Mouse (Mus musculus) myocyte (in vitro differentiated cells): ENCODE measurements around the gene Ddr2. TPM values are rescaled to one million over a fixed set of nuclear protein-coding genes. Genes with fewer than 3 reads are reported as not detected.

Source experiments
- H3K27me3 ChIP-seq: one replicate; pipeline ENCODE4 v1.6.1; 2011; ENCODE audit not compliant: control insufficient read depth, insufficient read depth, insufficient read length
- H3K36me3 ChIP-seq: one replicate; pipeline ENCODE4 v1.6.1; 2011; ENCODE audit not compliant: control insufficient read depth, insufficient read depth
- H3K4me2 ChIP-seq: one replicate; pipeline ENCODE4 v1.6.1; 2011; ENCODE audit warnings: low read depth, control low read depth
- H3K4me3 ChIP-seq: one replicate; pipeline ENCODE4 v1.5.1; 2011; ENCODE audit warnings: mild to moderate bottlenecking, control low read depth, moderate library complexity
- H3K79me2 ChIP-seq: one replicate; pipeline ENCODE4 v1.6.1; 2011; ENCODE audit not compliant: control insufficient read depth, insufficient read depth
- H3ac ChIP-seq: one replicate; pipeline ENCODE4 v1.6.1; 2011; ENCODE audit not compliant: control insufficient read depth, insufficient read length
- CEBPB ChIP-seq: IDR thresholded peaks from 2 replicates; pipeline ENCODE4 v1.6.1; 2011; ENCODE audit warnings: mild to moderate bottlenecking, moderate library complexity; ENCODE audit not compliant: poor library complexity, insufficient read depth, severe bottlenecking
- E2F4 ChIP-seq: IDR thresholded peaks from one replicate; pipeline ENCODE4 v1.6.1; 2011; ENCODE audit warnings: mild to moderate bottlenecking, control low read depth, moderate library complexity; ENCODE audit not compliant: insufficient read depth
- MAX ChIP-seq: IDR thresholded peaks from one replicate; pipeline ENCODE4 v1.6.1; 2011; ENCODE audit warnings: low read depth, mild to moderate bottlenecking, control low read depth
- MYOD1 ChIP-seq, 3 experiments: IDR thresholded peaks; one replicate each; pipeline ENCODE4 v1.6.1; 2011; ENCODE audit warnings: control low read depth in 2 of 3, low read depth in 2 of 3, mild to moderate bottlenecking in 2 of 3, moderate library complexity in 1 of 3; ENCODE audit not compliant: insufficient read length in 2 of 3, control insufficient read depth in 1 of 3
- MYOG ChIP-seq, 3 experiments: IDR thresholded peaks; one replicate each; pipeline ENCODE4 v1.6.1; 2011; ENCODE audit warnings: control low read depth in 2 of 3, low read depth in 2 of 3, mild to moderate bottlenecking in 2 of 3; ENCODE audit not compliant: insufficient read length in 2 of 3, control insufficient read depth in 1 of 3, insufficient read depth in 1 of 3
- POLR2A ChIP-seq: IDR thresholded peaks from one replicate; pipeline ENCODE4 v1.6.1; 2011; ENCODE audit warnings: low read depth, mild to moderate bottlenecking, control low read depth, moderate library complexity; ENCODE audit not compliant: insufficient read length
- POLR2AphosphoS2 ChIP-seq: IDR thresholded peaks from one replicate; pipeline ENCODE4 v1.6.1; 2011; ENCODE audit warnings: low read depth, control low read depth; ENCODE audit not compliant: insufficient read length
- REST ChIP-seq: IDR thresholded peaks from one replicate; pipeline ENCODE4 v1.6.1; 2011; ENCODE audit warnings: mild to moderate bottlenecking, control low read depth, moderate library complexity; ENCODE audit not compliant: insufficient read depth, insufficient read length
- SRF ChIP-seq: IDR thresholded peaks from one replicate; pipeline ENCODE4 v1.6.1; 2011; ENCODE audit warnings: low read depth; ENCODE audit not compliant: control insufficient read depth, insufficient read length
- TCF12 ChIP-seq: IDR thresholded peaks from one replicate; pipeline ENCODE4 v1.6.1; 2011; ENCODE audit warnings: mild to moderate bottlenecking, control low read depth; ENCODE audit not compliant: poor library complexity, insufficient read depth, severe bottlenecking
- TCF3 ChIP-seq: IDR thresholded peaks from one replicate; pipeline ENCODE4 v1.6.1; 2011; ENCODE audit warnings: low read depth, control low read depth; ENCODE audit not compliant: insufficient read length
- USF1 ChIP-seq: IDR thresholded peaks from one replicate; pipeline ENCODE4 v1.6.1; 2011; ENCODE audit warnings: low read depth, mild to moderate bottlenecking, control low read depth, moderate library complexity
- polyA plus RNA-seq: library from polyadenylated mRNA; unstranded; fragments of >200 nt; fragmentation: generic; extraction: Trizol; gene quantifications from one replicate; pipeline ENCODE4 v1.2.1, GENCODE M21; 2012; ENCODE audit warnings: missing spikeins

The Ddr2 gene
- polyA plus RNA-seq, 1 experiment: 33.8 TPM

DNA sequence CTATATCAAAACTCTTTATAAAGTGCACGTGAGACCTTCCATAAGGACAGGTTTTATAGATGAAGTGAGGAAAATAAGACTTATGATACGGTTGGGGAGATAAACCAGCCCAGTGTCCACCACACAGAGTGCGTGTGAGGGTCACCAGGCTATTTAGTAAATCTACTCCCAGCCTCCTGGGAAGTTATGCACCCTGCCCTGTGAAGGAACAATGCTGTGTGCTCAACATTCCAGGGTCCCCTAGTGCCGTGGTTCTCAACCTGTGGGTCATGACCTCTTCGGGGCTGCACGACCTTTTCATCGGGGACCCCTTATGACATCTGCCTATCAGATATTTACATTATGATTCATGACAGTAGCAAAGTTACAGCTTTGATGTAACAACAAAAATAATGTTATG is 162.3 kb downstream of the Ddr2 start:
- peaks cover 19% of the 10 kb centered on the region for H3K36me3 ChIP-seq
- no peak for TF ChIP-seq POLR2AphosphoS2
- no peak for TF ChIP-seq MYOD1 (IDR thresholded peaks at IDR 0.05; ENCODE audit: control insufficient read depth in 1 of 3, insufficient read length in 2 of 3, low read depth in 2 of 3)
- TF ChIP-seq MAX: no peak
- no peak for TF ChIP-seq TCF12
- TF ChIP-seq POLR2A: no peak
- TF ChIP-seq MYOG (IDR thresholded peaks at IDR 0.05; ENCODE audit: control insufficient read depth in 1 of 3, insufficient read depth in 1 of 3, insufficient read length in 2 of 3, low read depth in 2 of 3): no peak
- no peak for TF ChIP-seq E2F4
- TF ChIP-seq TCF3: no peak
- no peak for TF ChIP-seq SRF
- no peak for TF ChIP-seq REST
- H3K27me3 ChIP-seq: no peaks in the 10 kb centered on the region
- H3K4me3 ChIP-seq: no peak overlapping the region
- H3K79me2 ChIP-seq: no peaks in the 10 kb centered on the region
- H3K4me2 ChIP-seq: no peak overlapping the region
- no peak overlapping the region for H3ac ChIP-seq

DNA sequence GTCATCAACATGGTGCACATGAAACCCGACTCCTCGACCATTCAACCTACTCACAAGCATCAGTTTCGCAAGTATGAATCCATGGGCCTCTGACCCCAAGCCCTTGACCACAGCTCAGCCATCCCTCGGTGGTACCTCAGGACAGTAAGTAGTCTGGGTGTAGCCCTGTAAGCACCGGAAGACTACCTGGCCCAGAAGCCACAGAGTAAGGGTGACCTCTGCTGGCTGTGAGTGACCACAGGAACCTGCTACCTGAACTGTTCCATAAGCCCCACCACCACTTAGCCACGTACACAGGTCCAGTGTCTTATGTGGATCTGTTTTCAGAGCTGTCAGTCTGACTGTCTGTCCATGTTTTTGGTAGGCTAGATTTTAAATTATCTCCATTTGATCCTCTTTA is 162.9 kb downstream of the Ddr2 start:
- H3K36me3 ChIP-seq: peaks cover 19% of the 10 kb centered on the region
- H3K4me3 ChIP-seq: no peak overlapping the region
- no peak for TF ChIP-seq MYOD1 (IDR thresholded peaks at IDR 0.05; ENCODE audit: control insufficient read depth in 1 of 3, insufficient read length in 2 of 3, low read depth in 2 of 3)
- TF ChIP-seq USF1: no peak
- no peak for TF ChIP-seq MYOG (IDR thresholded peaks at IDR 0.05; ENCODE audit: control insufficient read depth in 1 of 3, insufficient read depth in 1 of 3, insufficient read length in 2 of 3, low read depth in 2 of 3)
- TF ChIP-seq CEBPB: no peak
- TF ChIP-seq REST: no peak
- no peak for TF ChIP-seq TCF12
- TF ChIP-seq SRF: no peak
- TF ChIP-seq MAX: no peak
- no peak for TF ChIP-seq POLR2A
- TF ChIP-seq TCF3: no peak
- no peaks in the 10 kb centered on the region for H3K27me3 ChIP-seq
- no peak overlapping the region for H3ac ChIP-seq
- H3K79me2 ChIP-seq: no peaks in the 10 kb centered on the region
- no peak overlapping the region for H3K4me2 ChIP-seq

DNA sequence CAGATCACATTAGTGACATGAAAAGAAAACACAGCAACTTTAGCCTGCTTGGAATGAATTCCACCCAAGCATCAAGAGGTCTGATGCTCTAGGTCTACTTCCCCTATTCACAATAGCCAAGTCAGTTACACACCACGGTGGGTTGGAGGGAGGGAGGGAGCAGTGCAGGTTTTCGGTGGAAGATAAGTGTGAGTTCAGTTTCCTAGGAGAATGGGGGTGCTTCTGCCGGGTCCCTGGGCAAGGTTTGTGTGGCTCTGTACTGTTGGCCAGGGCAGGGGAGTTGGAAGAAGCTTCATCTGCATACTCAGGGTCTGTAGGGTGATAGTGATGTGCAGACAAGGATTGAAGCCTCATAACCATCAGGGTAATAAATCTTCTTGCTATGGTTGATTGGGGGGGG is 164.6 kb downstream of the Ddr2 start:
- H3ac ChIP-seq: no peak overlapping the region
- H3K79me2 ChIP-seq: no peaks in the 10 kb centered on the region
- no peak overlapping the region for H3K4me3 ChIP-seq
- peaks cover 9% of the 10 kb centered on the region for H3K36me3 ChIP-seq
- H3K4me2 ChIP-seq: no peak overlapping the region
- TF ChIP-seq CEBPB: no peak
- no peak for TF ChIP-seq MYOG (IDR thresholded peaks at IDR 0.05; ENCODE audit: control insufficient read depth in 1 of 3, insufficient read depth in 1 of 3, insufficient read length in 2 of 3, low read depth in 2 of 3)
- TF ChIP-seq POLR2AphosphoS2: no peak
- no peak for TF ChIP-seq SRF
- no peak for TF ChIP-seq TCF3
- no peak for TF ChIP-seq MAX
- TF ChIP-seq REST: no peak
- no peak for TF ChIP-seq USF1
- no peak for TF ChIP-seq E2F4
- TF ChIP-seq POLR2A: no peak
- no peak for TF ChIP-seq MYOD1 (IDR thresholded peaks at IDR 0.05; ENCODE audit: control insufficient read depth in 1 of 3, insufficient read length in 2 of 3, low read depth in 2 of 3)
- TF ChIP-seq TCF12: no peak
- H3K27me3 ChIP-seq: no peaks in the 10 kb centered on the region

DNA sequence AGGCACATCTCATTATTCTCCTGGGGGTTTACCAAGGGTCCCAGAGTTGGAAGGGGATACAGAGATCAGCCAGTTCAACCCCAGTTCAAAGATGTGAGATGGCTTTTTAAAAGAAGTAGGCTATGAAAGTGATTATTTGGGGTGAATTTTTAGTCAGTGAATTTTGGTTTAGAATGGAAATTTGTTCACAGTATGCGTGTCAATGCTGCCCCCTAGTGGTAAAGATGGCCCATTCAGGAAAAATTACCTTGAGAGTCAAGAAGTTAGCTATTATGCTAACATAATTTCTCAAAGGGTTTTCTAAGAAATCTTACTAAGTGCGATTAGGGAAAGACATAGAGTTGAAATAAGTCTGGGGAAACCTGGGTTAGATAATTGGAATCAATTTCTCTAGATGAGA is 171.2 kb downstream of the Ddr2 start:
- no peak overlapping the region for H3K4me3 ChIP-seq
- no peaks in the 10 kb centered on the region for H3K36me3 ChIP-seq
- no peak overlapping the region for H3K4me2 ChIP-seq
- no peaks in the 10 kb centered on the region for H3K79me2 ChIP-seq
- no peaks in the 10 kb centered on the region for H3K27me3 ChIP-seq
- no peak overlapping the region for H3ac ChIP-seq
- no peak for TF ChIP-seq E2F4
- no peak for TF ChIP-seq CEBPB
- TF ChIP-seq MYOD1 (IDR thresholded peaks at IDR 0.05; ENCODE audit: control insufficient read depth in 1 of 3, insufficient read length in 2 of 3, low read depth in 2 of 3): no peak
- no peak for TF ChIP-seq REST
- TF ChIP-seq MAX: no peak
- TF ChIP-seq SRF: no peak
- TF ChIP-seq POLR2AphosphoS2: no peak

DNA sequence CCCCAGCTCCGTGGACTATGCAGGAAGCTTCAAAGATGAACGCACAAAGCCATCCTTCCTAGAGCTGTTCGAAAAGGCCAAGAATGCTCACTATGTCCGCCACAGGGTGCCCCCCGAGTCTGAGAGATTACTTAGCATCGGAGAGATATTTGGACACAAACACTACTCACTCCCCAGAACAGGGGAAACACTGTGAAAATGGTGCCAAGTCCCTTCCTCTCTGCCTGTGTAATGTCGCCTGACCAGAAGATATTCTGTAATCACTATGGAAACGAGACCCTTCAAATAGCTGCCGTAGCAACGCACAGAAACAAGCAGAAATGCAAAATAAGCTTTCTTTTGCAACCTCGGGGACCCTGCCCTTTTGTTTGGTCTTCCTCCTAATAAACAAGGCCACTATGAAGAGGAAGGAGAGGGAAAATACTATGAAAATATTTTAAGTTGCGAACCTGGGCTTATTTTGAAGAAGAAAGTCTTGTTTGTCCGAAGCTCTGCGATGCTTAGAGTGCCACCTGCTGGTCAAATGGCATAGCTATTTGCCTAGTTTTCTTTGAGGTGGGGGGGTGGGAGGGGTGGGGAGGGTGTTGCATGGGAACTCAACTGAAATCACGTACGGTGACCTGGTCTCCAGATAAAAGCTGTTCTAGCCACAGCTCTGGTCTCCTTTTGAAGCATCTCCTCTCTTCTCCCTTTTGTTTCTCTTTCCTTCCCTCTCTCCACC is 176.4 kb downstream of the Ddr2 start:
- no peak overlapping the region for H3ac ChIP-seq
- H3K4me2 ChIP-seq: no peak overlapping the region
- H3K4me3 ChIP-seq: no peak overlapping the region
- no peak for TF ChIP-seq SRF
- TF ChIP-seq TCF3: no peak
- TF ChIP-seq MAX: no peak
- TF ChIP-seq MYOG (IDR thresholded peaks at IDR 0.05; ENCODE audit: control insufficient read depth in 1 of 3, insufficient read depth in 1 of 3, insufficient read length in 2 of 3, low read depth in 2 of 3): no peak
- TF ChIP-seq TCF12: no peak
- TF ChIP-seq REST: no peak
- TF ChIP-seq POLR2A: no peak
- TF ChIP-seq E2F4: no peak
- no peak for TF ChIP-seq CEBPB
- no peak for TF ChIP-seq POLR2AphosphoS2
- TF ChIP-seq USF1: no peak
- TF ChIP-seq MYOD1 (IDR thresholded peaks at IDR 0.05; ENCODE audit: control insufficient read depth in 1 of 3, insufficient read length in 2 of 3, low read depth in 2 of 3): no peak
- H3K27me3 ChIP-seq: no peaks in the 10 kb centered on the region
- H3K79me2 ChIP-seq: no peaks in the 10 kb centered on the region
- no peaks in the 10 kb centered on the region for H3K36me3 ChIP-seq
